Mouse (Mus musculus) layer of hippocampus, adult 9-10 months (tissue): ENCODE data around the gene 4930507D05Rik.
"Not testable (repeated sequence)": the region's sequence is repeated elsewhere in the genome, so short reads cannot be mapped to it uniquely, and the experiment has no call there.

Experiments used
- DNase-seq: peaks from one replicate; pipeline ENCODE4 v3.0.0; 2022; ENCODE audit warnings: low spot score

Gene 4930507D05Rik

DNA sequence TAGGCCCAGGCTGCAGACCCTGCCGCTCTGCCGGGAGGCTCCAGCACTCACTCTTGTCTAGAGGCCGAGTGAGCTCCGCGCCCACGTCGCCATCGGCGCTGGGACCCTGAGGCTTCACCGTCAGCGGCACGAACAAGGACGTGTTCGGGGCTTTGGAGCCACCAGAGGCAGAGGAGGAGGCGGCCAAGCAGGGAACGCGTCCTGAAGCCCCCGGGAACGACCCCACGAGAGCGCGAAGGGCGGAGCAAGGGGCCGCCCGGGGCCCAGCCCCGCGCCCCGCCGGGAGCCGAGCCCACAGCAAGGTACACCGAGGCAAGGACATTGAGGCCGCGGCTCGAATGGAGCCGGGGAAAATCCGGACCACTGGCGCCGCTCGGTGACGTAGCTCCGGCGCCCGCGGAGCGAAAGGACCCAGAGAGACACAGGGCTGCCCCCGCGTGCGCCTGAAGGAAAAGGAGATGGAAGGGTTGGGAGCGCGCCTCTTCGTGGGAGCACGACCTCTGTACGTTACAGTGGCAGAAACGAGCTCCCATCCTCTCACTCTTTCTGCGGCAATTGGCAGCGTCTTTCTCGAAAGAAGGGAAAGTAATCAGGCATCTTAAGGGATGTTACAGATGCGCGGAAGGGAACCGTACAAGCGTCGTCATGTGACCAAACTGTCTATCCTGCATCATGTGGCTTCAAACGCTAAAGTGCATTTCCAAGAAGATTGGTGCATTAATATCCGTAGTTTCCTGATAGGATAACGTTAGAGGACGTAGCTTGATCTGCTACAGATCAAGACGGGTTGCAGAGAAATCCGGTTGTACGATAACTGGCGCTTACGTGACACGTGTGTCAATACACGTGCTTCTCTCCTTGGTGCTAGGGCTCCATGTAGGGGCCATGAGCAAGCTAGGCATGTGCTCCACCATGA is at the start of gene 4930507D05Rik, which contains the start of gene Supv3l1:
TSS of gene 4930507D05Rik (plus strand) at position 126 of the 916 bp plus-strand sequence.
TSS of gene Supv3l1 (minus strand) at position 375 of the 916 bp plus-strand sequence.
- peak; percentile 95 for DNase-seq

DNA sequence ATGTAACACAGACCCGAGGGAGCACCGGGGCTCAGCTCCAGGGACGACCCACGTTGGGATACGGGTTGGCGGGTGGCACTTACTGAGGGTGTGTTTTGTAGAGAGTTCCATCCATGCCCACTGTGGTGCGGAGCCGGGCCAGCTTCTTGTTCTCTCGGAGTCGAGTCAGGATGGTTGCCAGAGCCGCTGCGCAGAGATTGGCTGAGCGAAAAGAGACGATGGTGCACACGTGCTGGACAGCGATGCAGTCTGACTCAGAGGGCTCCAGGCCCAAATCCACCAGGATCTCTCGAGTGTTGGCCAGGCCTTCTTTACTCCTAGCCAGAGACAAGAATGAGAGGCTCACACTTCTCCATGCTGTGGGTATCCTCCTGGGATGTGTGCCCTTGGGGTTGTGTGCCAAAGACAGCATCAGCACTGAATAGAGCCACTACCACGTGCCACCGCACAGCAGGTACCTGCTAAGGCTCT is 47.6 kb upstream of the 4930507D05Rik start:
- no peak for DNase-seq

DNA sequence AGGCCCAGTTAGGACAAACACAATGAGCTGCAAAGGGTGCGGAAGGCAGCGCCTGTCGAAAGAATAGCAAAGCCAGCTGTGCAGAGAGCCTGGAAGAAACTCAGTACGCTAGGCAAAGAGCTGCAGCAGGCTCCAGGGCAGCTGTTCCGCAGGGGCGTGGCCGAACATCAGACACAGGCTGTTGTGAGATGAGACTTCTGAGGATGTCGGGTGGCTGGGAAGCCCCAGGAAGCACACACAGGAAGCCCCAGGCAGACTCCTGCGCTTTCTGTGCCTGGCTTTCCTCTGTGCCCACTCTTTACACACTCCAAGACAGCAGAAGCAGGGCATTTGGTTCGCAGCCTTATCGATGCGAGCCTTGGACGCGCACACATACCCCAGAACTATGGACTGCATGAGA is 44.4 kb upstream of the 4930507D05Rik start:
- no peak for DNase-seq

DNA sequence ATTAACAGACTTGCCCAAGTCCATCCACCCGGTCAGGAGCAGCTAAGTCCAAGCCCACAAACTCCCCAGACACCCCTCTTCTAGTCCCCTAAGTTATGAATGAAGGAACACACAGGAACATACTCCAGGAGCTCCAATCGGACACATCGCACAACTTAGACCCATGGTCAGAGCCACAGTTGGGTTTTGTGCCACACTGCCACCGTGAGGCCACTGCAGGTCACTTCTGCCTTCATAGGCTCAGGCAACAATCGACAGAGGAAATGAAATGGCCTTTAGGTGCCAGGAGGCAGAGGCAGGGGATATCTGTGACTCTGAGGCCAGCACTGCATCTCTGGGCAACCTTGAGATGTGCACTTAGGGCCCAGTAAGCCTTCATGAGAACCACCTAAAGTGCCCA is 38.3 kb upstream of the 4930507D05Rik start:
- DNase-seq: peak; percentile 39

DNA sequence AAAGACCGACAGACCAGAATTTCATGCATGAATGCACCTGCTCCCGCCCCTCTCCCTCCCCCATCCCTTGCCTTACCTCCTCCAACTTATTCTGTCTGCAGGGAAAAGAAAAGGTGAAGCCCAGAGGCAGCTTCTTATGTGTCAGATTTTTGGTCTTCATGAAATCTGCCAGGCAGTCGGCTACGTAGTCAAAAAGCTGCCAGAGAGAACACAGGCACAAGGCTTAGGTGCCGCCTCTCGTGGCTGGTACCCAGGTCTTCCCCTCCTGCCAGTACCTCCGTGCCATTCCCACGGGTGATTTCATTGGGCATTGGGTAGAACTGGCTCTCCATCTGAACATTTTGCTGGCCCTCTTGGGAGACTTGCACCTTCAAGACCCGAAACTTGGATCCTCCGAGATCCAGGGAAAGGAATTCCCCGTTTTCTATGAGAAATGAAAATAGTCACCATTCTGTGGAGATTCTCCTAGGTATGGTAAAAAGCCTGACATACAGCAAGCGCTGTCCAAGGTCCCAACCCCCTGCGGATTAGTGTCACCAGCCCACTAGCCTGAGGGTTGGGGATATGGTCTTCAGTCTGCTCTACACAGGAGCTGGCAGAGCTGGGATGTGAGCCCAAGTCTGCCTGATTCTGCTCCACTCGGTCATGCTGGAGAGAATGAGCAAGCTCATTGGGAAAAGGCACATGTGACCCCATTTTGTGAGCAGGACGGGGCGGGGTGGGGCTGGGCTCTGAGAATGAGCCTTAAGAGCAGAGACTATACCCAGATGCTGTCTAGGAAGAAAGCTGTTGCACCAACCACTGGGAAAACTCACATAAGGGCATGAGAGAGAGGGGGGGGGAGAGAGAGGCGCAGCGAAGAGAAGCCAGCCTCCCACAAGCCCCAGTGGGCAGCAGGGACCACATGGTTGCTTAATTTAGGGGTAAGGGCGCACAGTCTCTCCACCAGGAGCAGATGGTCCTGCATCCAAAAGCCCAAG is 37.6 kb upstream of the 4930507D05Rik start:
- DNase-seq: no peak

DNA sequence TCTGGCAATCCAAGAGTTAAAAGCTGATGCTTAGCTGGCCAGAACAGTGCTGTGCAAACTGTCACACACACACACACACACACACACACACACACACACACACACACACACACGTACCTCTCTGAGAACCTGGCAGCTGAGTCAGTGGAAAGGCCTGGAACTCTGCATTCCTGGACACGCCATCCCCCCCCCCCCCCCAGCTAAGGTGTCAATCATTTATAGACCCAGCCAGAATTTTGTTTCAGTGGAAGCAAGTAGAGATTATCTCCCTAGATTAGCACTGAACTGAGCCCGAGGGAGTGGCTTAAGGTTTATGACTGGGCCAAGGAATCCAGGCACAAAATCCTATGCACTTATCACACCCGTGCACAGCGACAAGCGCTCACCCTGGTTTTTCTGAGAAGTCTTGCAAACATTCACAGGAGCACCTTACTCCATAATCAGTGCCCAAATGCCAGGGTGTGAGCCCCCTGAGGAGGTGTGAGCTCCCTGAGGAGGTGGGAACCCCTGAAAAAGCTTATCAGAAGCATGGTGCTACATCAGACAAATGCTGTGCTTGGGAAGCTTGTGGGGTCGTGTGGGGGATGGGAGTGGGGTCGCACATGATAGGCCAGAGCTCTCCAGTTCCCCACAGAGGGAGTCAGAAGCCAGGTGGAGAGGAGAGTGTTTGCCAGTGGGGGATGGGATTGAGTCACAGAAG is 36.2 kb upstream of the 4930507D05Rik start:
- no peak for DNase-seq

DNA sequence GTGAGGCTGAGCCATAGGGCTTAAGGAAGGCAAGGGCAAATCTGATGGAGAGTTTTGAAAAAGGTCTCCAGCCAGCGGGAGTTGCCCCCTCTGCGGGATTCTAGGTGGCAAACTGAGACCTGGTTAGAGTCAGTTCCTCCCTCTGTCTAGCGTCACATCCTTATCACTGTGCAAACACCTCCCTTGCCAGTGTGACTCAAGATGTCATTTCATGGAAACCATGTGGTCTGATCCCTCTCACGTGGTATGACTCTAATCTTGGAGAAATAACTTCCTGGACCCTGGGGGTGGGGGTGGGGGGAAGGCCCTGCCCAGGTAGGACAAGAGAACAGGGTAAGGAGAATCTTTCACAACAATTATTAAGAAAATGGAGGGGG is 35.7 kb upstream of the 4930507D05Rik start:
- DNase-seq: no peak

DNA sequence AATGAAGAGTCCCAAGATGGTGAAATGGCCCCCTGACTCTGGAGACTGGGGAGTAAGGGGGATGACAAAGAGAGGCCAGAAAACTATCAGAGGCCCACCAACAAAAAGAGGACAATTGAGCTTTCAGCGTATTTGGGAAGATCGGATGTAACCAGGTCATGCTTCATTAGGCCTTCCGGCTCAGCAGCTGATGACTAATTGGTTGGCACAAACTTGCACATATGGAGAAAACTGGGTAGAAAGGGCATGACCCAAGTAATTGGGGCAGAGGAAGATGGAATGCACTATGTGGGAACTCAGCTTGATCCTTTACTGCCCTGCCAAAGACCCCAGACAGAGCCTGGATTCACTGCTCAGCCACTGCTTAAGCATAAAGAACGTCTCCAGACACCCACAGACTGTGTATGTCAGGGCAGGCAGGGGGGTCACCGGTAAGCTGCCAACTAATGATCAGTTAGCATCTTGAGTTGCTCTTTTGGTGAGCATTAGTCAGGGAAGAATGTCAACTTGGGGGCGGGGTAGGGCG is 30.4 kb upstream of the 4930507D05Rik start:
- no peak for DNase-seq

DNA sequence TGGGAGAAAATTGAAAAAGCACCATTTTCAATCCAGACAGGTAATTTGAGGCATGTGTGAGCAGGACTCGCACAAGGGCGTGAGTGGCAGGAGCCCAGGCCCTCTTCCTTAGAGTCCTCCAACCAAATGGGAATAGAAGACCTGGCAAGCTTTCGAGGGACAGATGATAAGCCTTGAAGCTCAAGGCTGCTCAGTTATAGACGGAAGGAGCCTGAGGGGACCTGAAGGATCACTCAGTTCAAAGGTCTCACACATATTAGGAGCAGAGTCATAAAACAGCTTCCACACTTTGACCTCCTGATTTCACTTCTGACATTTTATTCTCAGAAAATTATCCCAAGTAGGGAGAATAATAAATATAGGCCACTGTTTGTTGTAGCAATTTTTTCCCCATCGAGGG is 29.9 kb upstream of the 4930507D05Rik start:
- no peak for DNase-seq

DNA sequence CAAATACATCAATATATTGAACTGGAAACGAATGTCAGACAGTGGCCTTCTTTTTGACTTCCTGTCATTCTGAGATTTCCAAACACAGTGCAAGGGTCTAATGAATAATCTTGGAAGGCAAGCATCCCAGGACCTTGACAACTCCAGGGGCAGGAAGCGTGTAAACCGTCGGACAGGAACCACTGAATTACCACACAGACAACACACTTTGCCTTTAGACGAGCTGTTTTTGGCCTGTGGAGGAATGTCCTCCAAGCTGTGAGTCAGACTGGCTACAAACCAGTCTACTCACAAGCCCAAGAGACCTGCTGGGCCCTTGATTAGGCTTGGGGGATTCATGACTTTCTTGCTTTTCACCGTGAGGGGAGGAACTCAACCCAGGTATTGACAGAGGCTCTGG is 28.9 kb upstream of the 4930507D05Rik start:
- no peak for DNase-seq

DNA sequence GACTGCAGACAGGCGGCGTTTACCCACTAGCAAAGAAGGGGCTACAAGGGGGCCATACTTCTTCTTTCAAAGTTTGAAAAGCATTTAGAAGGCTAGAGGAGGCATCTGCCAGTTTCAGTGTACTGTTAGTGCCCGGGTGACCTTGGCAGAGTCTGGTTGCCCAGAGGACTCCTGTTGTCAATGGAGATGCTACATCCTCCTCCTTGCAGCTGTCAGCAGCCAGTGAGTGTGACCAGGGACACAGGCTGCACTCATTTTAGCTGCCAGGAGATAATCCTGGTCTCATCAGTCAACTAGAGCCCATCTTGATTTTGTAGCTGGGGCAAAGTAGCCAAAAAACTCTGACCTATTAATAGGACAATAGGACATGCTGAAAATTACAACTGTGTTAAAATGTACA is 28.2 kb upstream of the 4930507D05Rik start:
- DNase-seq: no peak

DNA sequence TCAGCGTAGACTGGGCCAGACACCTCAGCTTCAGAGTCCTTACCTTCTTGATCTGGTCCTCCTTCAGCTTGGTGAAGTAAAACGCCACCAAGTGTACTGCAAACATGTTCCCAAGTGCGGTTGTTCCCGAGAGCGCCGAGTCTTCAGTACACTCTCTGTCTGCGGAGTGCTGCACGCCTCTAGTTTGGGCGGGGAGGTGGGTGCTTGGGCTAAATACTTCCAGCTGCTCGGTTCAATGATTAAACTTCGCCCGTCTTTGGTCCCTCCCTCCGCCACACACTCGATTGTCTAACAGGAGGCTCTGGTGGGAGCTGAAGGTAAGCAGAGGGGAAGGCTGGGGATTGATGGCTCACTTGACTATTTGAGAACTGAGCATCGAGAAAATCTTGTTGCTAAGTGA is 27.0 kb upstream of the 4930507D05Rik start, which contains the start of gene Hkdc1:
TSS of gene Hkdc1 (minus strand) at position 237 of the 400 bp plus-strand sequence.
- no peak for DNase-seq

DNA sequence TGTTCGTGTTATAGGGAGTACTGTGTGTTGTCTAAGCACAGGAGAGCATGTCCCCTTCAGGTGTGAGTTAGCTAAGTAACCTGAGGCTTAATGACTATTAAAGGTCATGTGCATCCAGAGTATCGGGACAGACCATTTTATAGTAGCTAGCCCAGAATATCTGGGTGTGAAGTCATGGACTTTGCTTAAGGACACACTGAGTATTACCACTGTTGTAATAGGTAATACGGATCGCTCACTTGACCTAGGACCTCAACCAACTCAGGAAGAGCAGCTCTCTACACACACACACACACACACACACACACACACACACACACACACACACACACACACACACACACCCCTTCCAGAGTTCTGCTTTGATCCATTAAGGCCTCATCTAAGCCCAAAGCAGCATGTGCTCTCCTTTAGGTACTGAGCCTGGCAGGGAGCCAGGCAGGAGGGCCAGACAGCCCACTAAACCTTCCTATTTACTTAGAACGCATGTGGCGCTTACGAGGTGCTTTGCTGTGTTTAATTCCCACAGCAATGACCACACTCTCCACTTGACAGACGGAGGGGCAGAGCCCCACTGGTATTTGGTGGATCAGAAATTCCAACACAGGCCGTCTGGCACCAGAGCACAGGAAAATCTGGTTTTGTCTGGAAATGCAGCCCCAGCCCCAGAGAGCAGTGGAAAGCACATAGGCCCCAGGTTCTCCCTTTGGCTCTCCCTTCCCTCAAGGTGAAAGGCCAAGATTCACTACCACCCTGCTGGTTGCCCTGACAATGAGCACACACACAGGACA is 24.0 kb upstream of the 4930507D05Rik start:
- DNase-seq: no peak

DNA sequence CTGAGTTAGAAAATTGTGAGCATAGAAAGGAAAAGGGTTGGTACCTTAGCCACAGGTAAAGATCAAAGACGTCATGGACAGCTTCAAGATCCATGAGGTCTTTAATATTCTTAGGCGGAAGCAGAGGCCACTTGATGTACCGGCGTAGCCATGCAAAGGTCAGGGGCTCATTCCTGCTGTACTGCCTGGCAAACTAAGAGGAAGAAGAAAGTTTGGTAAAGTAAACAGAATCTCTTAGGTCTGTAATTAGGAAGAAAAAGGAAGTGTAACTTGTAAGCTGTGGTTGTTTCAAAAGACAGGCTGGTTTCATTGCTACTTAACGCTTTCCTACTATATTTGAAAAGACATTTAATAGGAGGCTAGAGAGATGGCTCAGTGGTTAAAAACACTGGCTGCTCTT is 18.9 kb upstream of the 4930507D05Rik start:
- no peak for DNase-seq

DNA sequence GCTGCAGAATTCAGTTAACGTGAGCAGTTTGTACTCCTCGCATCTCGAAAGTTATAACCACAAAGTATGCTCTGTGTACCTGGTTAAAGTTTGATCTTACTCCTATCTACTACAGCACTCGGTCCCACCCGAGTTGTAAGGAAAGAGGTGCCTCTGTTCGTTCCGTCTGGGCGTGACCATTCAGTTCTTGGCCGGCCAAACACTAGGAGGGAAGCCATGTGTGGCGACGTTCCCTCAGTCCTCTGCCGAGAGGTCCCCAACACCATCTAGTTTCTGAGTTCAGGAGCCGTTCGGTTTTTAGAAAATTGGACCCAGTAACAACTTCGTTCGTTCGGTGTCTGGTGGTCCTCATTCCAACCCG is 971 bp downstream of the 4930507D05Rik start:
- DNase-seq: no peak

DNA sequence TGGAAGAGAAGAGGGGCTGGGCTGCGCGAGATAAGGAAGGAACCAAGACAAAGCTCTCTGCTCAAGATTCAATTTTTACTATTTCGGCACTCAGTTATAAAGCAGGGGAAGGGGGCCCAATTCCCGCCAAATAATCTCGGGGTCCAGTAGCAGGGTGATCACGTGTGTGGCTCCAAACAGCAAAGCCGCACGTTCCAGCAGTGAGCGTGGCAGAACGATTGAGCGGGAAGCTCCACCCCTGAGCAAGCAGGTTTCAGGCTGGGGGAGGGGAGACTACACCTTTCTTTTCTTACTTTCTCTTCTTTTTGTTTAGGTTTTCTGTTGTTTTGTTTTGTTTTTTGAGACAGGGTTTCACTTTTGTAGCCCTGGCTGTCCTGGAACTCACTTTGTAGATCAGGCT is 2.7 kb downstream of the 4930507D05Rik start:
- not testable (repeated sequence) for DNase-seq

DNA sequence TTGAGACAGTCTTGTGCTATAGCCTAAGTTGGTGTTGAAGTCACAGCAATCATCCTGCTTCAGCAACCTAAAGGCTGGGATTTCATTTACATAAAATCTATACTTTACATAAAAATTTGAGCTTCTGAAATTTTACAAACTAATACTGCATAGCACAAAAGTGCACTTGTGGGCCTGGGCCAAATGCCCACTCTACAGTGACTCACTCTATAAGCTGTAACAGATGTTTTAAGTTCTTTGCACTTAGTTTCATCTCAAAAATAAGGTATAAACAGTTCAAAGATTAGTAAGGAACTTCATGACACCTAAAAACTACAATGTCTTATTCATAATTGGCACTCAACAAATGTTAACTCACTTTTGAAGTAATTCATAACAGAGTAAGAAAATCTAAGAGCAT is 12.0 kb downstream of the 4930507D05Rik start:
- no peak for DNase-seq

DNA sequence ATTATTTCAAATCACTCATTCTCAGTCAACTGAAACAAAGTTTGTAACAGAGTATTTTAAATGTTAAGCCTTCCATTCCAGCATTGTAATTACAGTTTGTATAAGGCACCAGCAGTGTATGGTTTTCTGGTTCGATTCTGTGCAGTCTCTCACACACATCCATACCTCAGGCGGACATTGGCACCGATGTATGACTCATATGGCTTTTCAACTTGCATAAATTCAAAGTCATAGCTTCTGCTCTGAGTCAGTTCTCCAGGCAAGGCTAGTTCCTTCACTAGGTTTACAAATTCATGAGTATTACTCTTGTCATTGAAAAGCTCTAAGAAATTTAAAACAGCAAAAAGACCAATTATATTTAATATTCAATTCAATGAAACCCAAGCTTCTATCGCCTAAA is 20.4 kb downstream of the 4930507D05Rik start:
- no peak for DNase-seq

DNA sequence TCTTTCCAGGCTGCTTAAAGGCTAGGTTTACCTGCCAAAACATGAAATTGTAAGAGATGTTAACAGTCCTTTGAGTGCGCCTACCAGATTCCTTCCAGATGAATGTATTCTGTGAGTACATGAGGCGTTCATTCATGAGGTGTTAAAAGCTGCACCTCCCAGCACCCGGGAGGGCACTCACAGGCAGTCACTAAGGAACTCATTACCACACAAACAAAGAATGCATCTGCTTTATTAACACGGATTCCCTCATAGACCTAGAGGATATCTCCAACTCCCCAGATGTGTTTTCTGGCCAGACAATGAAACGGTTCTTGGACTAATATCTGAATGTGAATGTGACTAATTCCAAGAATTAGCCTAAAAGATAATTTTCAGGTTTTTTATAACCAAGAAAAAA is 21.8 kb downstream of the 4930507D05Rik start:
- DNase-seq: no peak

DNA sequence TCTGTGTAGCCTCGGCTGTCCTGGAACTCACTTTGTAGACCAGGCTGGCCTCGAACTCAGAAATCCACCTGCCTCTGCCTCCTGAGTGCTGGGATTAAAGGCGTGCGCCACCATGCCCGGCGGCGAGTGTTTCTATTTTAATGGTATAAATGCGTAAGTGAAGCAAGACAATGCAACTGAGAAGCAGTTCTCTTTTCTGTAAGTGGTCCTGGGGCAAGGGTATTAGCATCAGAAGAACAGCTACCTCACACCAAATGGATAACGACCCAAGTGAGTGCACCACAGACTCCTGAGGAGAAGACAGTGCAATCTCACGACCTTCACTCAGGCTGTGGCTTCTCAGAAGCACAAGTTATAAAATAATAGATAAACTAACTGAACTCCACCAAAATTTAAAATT is 25.7 kb downstream of the 4930507D05Rik start:
- no peak for DNase-seq

DNA sequence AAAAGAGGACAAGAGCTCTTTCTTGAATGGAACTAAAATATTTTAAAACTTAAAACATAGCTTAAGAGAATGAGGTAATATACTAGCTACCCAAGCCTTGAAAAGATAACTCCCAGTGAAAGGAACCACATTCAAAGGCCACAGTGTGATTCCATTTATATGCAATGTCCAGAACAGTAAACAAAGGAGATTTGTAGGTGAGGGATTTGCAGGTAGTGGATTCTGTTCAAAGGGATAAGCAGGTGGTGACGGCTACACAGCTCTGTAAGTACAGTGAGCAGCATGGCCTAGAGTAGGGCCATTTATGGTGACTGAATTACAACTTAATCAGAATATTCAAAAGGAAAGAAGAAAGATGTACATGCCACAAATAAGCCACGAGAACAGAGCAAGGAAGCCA is 27.7 kb downstream of the 4930507D05Rik start:
- no peak for DNase-seq
